Mouse (Mus musculus): Measurements from ENCODE around the gene Dlgap1. TPM values are rescaled to one million over a fixed set of nuclear protein-coding genes. Genes with fewer than 3 reads are reported as not detected.
"Not testable (repeated sequence)": the region's sequence is repeated elsewhere in the genome, so short reads cannot be mapped to it uniquely, and the experiment has no call there.

Gene Dlgap1
- total and polyA plus RNA-seq, 3 experiments, result 0.39 to 1.6 (median 0.52) TPM

DNA sequence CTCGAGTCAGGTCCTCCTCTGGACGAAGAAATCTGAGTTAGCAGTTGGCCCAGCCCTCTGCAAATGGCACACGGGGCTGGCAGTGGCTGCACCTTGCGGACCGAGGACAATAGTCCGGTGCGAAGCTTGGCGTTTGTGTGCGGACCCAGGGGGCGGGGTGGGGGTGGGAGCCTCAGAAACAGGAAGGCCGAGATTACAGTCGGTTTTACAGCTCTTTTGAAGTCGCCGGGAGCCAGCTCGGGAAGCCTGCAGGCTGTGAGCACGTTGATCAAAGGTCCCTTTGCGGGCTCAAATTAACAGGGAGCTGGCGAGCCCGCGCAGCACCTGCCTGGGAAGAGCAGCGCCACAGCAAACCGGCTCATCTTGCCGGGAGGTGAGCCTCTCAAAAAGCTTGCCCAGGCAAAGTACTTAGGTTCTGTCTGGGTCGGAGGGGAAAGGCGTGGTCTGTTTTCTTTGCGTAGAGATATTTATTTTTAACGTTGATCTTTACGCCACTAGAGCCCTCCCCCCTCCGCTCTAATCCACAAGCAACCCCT, 865.6 kb downstream of the Dlgap1 start:
- H3K27ac ChIP-seq, result peak overlapping the region; percentile 55
- H3K27me3 ChIP-seq (ENCODE audit: control insufficient read depth, insufficient read depth, low read length), result no peaks in the 10 kb centered on the region
- 2% methylated on average over 29 of the region's 29 CpGs for WGBS
- H3K4me3 ChIP-seq, result peak overlapping the region; percentile 56
- peak overlapping the region; percentile 58 for H3K9ac ChIP-seq (ENCODE audit: low read depth, low read length)
- intact Hi-C loops (cut with DNase I), result no loop called here
- no peaks in the 10 kb centered on the region for H3K4me1 ChIP-seq (ENCODE audit: control insufficient read depth, insufficient read depth, low read length)
- no peaks in the 10 kb centered on the region for H3K79me2 ChIP-seq (replicated peaks; ENCODE audit: control insufficient read depth, insufficient read depth, low read length)
- TF ChIP-seq CTCF (IDR thresholded peaks at IDR 0.05), result no peak
- TF ChIP-seq POLR2A (IDR thresholded peaks at IDR 0.05; ENCODE audit: insufficient read depth, low read depth, low read length), result 0 out of 2 replicates have a peak, but pooled peaks have one; percentile 18
- no peaks in the 10 kb centered on the region; the same call in 1 of the 2 replicates for H3K36me3 ChIP-seq (ENCODE audit: control insufficient read depth, insufficient read depth, low read length)
- peak; percentile 41 to 55 for DNase-seq

DNA sequence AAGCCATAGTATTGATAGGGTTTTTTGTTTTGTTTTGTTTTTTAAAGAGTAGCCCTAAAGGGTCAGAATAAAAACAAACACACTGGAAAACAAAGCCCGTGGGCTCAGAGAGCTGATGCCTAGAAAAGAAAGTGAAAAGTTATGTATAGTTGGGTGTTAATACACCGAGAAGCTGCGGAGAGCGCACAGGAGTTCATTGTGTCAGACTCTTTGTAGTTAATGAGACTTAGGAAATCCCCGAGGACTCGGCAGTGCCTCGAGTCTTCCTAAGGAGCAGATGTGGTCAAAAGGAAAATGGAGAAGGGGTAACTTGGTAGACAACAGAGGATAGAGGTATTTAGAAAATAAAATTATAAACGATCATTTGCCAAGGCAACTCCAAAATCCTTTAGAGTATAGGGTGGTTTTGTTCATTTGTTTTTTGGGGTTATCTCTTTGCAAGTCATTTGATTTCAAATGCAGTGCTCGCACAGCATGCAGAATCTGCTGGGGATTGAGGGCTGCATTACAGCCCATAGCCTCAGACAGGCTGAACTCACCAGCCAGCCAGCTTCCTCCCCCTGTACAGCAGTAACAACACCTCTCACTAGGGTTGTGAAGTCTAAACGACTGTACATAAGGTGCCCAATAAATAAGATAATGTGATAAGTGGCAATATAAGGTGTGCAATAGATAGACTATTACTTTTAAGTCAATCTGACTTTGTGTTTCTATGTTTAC, 866.4 kb downstream of the Dlgap1 start:
- no peak for DNase-seq
- H3K79me2 ChIP-seq (replicated peaks; ENCODE audit: control insufficient read depth, insufficient read depth, low read length), result no peaks in the 10 kb centered on the region
- H3K36me3 ChIP-seq (ENCODE audit: control insufficient read depth, insufficient read depth, low read length), result no peaks in the 10 kb centered on the region; the same call in 1 of the 2 replicates
- peak overlapping the region; percentile 56 for H3K4me3 ChIP-seq
- peak overlapping the region; percentile 44; the same call in 1 of the 2 replicates for H3K27ac ChIP-seq
- 13% methylated on average over 10 of the region's 10 CpGs for whole genome bisulfite sequencing
- H3K27me3 ChIP-seq (ENCODE audit: control insufficient read depth, insufficient read depth, low read length), result no peaks in the 10 kb centered on the region
- intact Hi-C loops (cut with DNase I), result no loop called here
- no peaks in the 10 kb centered on the region for H3K4me1 ChIP-seq (ENCODE audit: control insufficient read depth, insufficient read depth, low read length)
- TF ChIP-seq EP300 (IDR thresholded peaks at IDR 0.05; ENCODE audit: insufficient read depth, low read depth, low read length) (no peak), CTCF (IDR thresholded peaks at IDR 0.05) (no peak), POLR2A (IDR thresholded peaks at IDR 0.05; ENCODE audit: insufficient read depth, low read depth, low read length) (no peak)
- H3K9ac ChIP-seq (ENCODE audit: low read depth, low read length), result no peak overlapping the region

- TF ChIP-seq CTCF (IDR thresholded peaks at IDR 0.05), result no peak
- TF ChIP-seq POLR2A (IDR thresholded peaks at IDR 0.05; ENCODE audit: insufficient read depth, low read depth, low read length), result no peak
- no peak for TF ChIP-seq EP300 (IDR thresholded peaks at IDR 0.05; ENCODE audit: insufficient read depth, low read depth, low read length)
- no peaks in the 10 kb centered on the region for H3K27me3 ChIP-seq (ENCODE audit: control insufficient read depth, insufficient read depth, low read length)
- WGBS, result 84% methylated on average over 7 of the region's 7 CpGs
- H3K4me1 ChIP-seq (ENCODE audit: control insufficient read depth, insufficient read depth, low read length), result no peaks in the 10 kb centered on the region
- no peak overlapping the region for H3K9ac ChIP-seq (ENCODE audit: low read depth, low read length)
- intact Hi-C loops (cut with DNase I), result no loop called here
- no peaks in the 10 kb centered on the region; the same call in 1 of the 2 replicates for H3K36me3 ChIP-seq (ENCODE audit: control insufficient read depth, insufficient read depth, low read length)
- no peak overlapping the region for H3K27ac ChIP-seq
- H3K79me2 ChIP-seq (replicated peaks; ENCODE audit: control insufficient read depth, insufficient read depth, low read length), result no peaks in the 10 kb centered on the region
- no peak for DNase-seq
- H3K4me3 ChIP-seq, result no peak overlapping the region
Observed at GRCm38 (mm10) chr17:70836820-70837219, 867.9 kb downstream of the Dlgap1 start.

GRCm38 (mm10) chr17:70837474-70837873, 868.6 kb downstream of the Dlgap1 start:
- H3K9ac ChIP-seq (ENCODE audit: low read depth, low read length); H3K27ac ChIP-seq; H3K27me3 ChIP-seq (ENCODE audit: control insufficient read depth, insufficient read depth, low read length); H3K79me2 ChIP-seq (replicated peaks; ENCODE audit: control insufficient read depth, insufficient read depth, low read length); H3K4me1 ChIP-seq (ENCODE audit: control insufficient read depth, insufficient read depth, low read length); H3K36me3 ChIP-seq (ENCODE audit: control insufficient read depth, insufficient read depth, low read length); DNase-seq; H3K4me3 ChIP-seq; intact Hi-C loops (cut with DNase I): not testable (repeated sequence)
- 94% methylated on average over 6 of the region's 6 CpGs for WGBS

DNA sequence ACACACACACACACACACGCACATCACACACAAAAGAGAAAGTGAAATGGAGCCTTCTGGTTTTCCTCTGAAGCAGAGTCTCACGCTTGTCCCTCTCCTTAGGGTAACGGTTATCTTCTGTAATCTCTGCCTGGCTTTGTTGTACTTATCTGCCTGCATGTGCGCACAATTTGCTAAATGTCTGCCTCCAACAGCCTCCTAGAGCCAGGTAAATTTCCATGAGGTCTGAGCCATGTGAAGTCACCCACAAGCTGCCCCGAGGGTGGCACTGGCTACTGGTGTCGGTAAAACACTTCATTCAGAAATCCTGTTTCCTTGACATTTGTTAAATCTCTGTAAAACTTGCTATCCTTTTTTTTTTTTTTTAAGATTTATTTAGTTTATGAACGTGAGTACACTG, 869.2 kb downstream of the Dlgap1 start:
- DNase-seq, result no peak
- no peaks in the 10 kb centered on the region for H3K27me3 ChIP-seq (ENCODE audit: control insufficient read depth, insufficient read depth, low read length)
- WGBS, result 89% methylated on average over 7 of the region's 7 CpGs
- H3K9ac ChIP-seq (ENCODE audit: low read depth, low read length), result no peak overlapping the region
- TF ChIP-seq POLR2A (IDR thresholded peaks at IDR 0.05; ENCODE audit: insufficient read depth, low read depth, low read length), result no peak
- no peak overlapping the region for H3K4me3 ChIP-seq
- intact Hi-C loops (cut with DNase I), result no loop called here
- no peaks in the 10 kb centered on the region for H3K4me1 ChIP-seq (ENCODE audit: control insufficient read depth, insufficient read depth, low read length)
- H3K27ac ChIP-seq, result no peak overlapping the region
- no peaks in the 10 kb centered on the region for H3K79me2 ChIP-seq (replicated peaks; ENCODE audit: control insufficient read depth, insufficient read depth, low read length)
- H3K36me3 ChIP-seq (ENCODE audit: control insufficient read depth, insufficient read depth, low read length), result no peaks in the 10 kb centered on the region; the same call in 1 of the 2 replicates

GRCm38 (mm10) chr17:70838533-70838932, 869.7 kb downstream of the Dlgap1 start:
- WGBS, result 81% methylated on average over 5 of the region's 5 CpGs
- H3K9ac ChIP-seq (ENCODE audit: low read depth, low read length), result no peak overlapping the region
- no peaks in the 10 kb centered on the region for H3K27me3 ChIP-seq (ENCODE audit: control insufficient read depth, insufficient read depth, low read length)
- intact Hi-C loops (cut with DNase I), result no loop called here
- H3K27ac ChIP-seq, result no peak overlapping the region
- H3K79me2 ChIP-seq (replicated peaks; ENCODE audit: control insufficient read depth, insufficient read depth, low read length), result no peaks in the 10 kb centered on the region
- no peaks in the 10 kb centered on the region for H3K4me1 ChIP-seq (ENCODE audit: control insufficient read depth, insufficient read depth, low read length)
- no peaks in the 10 kb centered on the region; the same call in 1 of the 2 replicates for H3K36me3 ChIP-seq (ENCODE audit: control insufficient read depth, insufficient read depth, low read length)
- TF ChIP-seq POLR2A (IDR thresholded peaks at IDR 0.05; ENCODE audit: insufficient read depth, low read depth, low read length) (no peak), CTCF (IDR thresholded peaks at IDR 0.05) (no peak)
- DNase-seq, result no peak
- H3K4me3 ChIP-seq, result no peak overlapping the region

Data from heart, adult 2 months (tissue).